Mouse (Mus musculus): ENCODE results near the gene Bud31.
"Not testable (repeated sequence)": the region's sequence is repeated elsewhere in the genome, so short reads cannot be mapped to it uniquely, and the experiment has no call there.

Bud31 gene

DNA sequence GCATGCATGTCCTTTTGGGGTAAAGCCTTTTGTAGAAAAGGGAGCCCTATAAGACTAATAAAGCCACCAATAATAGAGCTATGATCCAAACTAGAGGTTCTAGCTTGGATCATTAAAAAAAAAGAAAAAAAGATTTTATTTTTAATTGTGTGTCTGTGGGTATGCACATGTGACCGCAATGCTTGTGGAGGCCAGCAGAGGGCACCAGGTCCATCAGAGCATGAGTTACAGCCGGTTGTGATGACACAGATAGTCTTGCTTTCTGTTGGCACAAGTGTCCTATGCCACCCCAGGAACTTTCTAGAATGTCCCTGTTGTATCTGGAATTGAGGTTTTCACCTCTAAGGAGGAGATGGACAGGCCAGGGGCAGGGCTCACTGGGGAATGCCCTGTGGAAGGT lies 20.8 kb upstream of the Bud31 start:
- in situ Hi-C loops (cut with MboI; ENCODE audit: low pct_unique_long_range_greater_than_20kb in 1 of 2, low sequenced_read_pairs in 2 of 2, unreplicated experiment in 1 of 2): no loop called here

DNA sequence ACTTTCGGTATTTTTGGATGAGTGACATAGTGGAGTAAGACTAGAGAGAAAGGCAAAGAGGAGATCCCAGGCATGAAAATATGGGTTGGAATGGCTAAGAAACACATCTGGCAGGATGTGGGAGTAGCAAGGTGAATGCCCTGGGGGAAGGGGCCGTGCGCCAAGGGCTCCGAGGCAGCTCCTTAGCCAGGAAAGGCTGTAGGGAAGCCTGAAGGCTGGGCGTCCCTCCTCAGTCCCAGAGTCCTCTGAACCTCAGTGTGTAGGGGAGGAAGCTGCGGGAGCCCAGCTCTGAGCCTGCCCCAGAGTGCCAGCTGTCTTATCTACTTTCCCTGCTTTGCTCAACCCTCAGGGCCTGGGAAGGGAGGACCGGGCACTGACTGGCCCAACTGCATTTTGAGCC lies 19.2 kb upstream of the Bud31 start:
- in situ Hi-C loops (cut with MboI; ENCODE audit: low pct_unique_long_range_greater_than_20kb in 1 of 2, low sequenced_read_pairs in 2 of 2, unreplicated experiment in 1 of 2): no loop called here

GRCm38 (mm10) chr5:145123396-145123795 lies 16.8 kb upstream of the Bud31 start:
- in situ Hi-C loops (cut with MboI; ENCODE audit: low pct_unique_long_range_greater_than_20kb in 1 of 2, low sequenced_read_pairs in 2 of 2, unreplicated experiment in 1 of 2): no loop called here

DNA sequence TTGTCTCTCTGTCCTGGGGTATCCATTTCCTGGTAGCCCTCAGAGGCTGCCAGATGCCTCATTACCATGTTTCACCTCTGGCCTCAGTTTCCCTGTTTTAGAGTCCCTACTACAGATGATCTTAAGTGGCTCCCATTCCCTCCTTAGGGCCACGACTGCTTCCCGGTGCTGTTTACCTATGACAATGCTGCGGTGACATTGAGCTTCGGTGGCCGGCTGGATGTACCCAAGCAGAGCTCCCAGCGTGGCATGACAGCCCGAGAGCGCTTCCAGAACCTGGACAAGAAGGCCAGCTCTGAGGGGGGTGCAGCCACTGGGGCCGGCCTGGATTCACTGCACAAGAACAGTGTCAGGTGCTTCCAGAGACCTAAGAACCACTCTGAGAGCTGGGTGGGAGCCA lies 13.6 kb upstream of the Bud31 start:
- in situ Hi-C loops (cut with MboI; ENCODE audit: low pct_unique_long_range_greater_than_20kb in 1 of 2, low sequenced_read_pairs in 2 of 2, unreplicated experiment in 1 of 2): no loop called here

DNA sequence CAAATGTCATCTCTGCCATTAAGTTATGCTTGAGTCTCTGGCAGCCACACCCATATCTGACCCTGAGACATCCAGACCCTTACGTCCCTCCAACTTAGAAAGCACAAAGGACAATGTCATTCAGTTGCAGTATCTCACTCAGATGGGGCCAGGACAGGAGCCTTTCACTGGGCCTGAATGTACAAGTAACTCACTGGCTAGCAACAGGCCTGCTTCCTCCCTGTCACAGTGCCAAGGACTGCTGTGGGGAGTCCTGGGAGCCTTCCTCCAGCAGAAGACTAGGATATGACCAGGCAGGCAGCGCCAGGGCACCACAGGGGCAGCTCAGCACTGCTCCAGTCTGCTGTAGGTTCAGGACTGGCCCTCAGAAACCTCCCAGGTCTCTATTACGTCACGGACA lies 11.0 kb upstream of the Bud31 start:
- in situ Hi-C loops (cut with MboI; ENCODE audit: low pct_unique_long_range_greater_than_20kb in 1 of 2, low sequenced_read_pairs in 2 of 2, unreplicated experiment in 1 of 2): no loop called here

DNA sequence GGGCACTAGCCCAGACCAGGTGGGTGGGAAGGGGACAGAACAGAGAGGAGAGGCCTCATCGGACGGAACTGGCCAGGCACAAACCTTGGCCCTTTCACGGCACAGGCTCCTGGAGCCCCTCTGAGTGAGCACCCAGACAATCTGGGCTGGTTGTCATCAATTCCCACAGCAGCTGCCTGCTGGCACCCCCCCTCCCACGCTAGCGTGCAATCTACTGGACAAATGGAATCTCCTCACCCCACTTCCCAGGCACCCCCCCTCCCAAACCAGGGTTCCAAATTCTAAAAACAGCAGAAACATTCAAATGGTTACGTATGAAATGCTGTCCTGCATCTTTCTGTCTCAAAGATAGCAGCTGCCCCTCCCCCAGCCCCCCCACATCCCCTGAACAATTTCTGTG lies 10.4 kb upstream of the Bud31 start:
- in situ Hi-C loops (cut with MboI; ENCODE audit: low pct_unique_long_range_greater_than_20kb in 1 of 2, low sequenced_read_pairs in 2 of 2, unreplicated experiment in 1 of 2): not testable (repeated sequence)

GRCm38 (mm10) chr5:145130191-145130590 lies 10.0 kb upstream of the Bud31 start:
- in situ Hi-C loops (cut with MboI; ENCODE audit: low pct_unique_long_range_greater_than_20kb in 1 of 2, low sequenced_read_pairs in 2 of 2, unreplicated experiment in 1 of 2): no loop called here

GRCm38 (mm10) chr5:145130995-145131394 lies 9.2 kb upstream of the Bud31 start:
- in situ Hi-C loops (cut with MboI; ENCODE audit: low pct_unique_long_range_greater_than_20kb in 1 of 2, low sequenced_read_pairs in 2 of 2, unreplicated experiment in 1 of 2): no loop called here

DNA sequence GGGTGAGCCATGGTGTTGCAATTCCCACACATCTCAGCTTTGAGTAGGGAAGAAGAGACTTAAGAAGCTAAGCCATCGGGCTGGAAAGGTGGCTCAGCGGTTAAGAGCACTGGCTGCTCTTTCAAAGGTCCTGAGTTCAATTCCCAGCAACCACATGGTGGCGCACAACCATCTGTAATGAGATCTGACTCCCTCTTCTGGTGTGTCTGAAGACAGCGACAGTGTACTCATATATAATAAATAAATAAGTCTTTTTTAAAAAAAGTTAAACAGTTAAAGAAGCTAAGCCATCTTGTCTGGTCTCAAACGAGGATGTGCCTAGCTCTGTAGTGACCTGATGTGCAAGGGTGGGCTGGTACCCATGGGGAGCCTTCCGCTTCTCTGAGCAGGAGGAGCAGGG lies 6.9 kb upstream of the Bud31 start:
- in situ Hi-C loops (cut with MboI; ENCODE audit: low pct_unique_long_range_greater_than_20kb in 1 of 2, low sequenced_read_pairs in 2 of 2, unreplicated experiment in 1 of 2): not testable (repeated sequence)

DNA sequence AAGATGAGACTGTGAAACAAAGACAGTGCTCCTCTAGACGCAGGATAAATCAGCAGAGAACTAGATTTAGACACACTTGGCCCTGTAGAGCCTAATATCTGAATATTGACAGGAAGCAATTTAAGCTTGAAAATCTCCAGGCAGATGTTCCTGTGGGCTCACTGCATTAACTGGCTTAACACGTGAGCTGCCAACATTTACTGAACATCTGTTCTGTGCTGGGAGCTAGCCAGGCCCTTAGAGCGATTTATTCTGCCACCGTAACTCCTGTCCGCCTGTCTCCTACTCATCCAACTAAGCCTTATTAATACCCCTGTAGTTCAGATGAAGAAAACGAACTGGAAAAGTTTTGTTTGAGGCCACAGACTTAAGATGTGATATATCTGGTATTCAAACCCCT lies 1.3 kb upstream of the Bud31 start:
- in situ Hi-C loops (cut with MboI; ENCODE audit: low pct_unique_long_range_greater_than_20kb in 1 of 2, low sequenced_read_pairs in 2 of 2, unreplicated experiment in 1 of 2): no loop called here

GRCm38 (mm10) chr5:145140611-145141010 lies 449 bp downstream of the Bud31 start:
- in situ Hi-C loops (cut with MboI; ENCODE audit: low pct_unique_long_range_greater_than_20kb in 1 of 2, low sequenced_read_pairs in 2 of 2, unreplicated experiment in 1 of 2): no loop called here

DNA sequence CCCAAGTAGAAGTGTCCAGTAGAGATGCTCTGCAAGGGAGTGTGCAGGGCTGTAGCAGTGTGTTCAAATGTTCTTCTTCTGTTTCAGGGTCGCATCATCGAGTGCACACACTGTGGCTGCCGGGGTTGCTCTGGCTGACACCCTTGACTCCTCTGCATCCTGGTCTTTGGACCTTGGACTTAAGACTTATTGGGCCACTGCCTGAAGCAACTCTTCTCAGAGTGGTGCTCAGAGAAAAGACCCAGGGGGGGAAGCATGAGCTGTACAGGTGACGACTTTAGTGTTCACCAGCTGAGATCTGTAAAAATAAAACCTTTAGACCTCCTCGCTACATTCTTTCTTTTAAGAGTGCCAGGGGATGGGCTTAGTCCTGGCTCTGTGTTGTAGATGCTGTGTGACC lies 7.6 kb downstream of the Bud31 start:
- in situ Hi-C loops (cut with MboI; ENCODE audit: low pct_unique_long_range_greater_than_20kb in 1 of 2, low sequenced_read_pairs in 2 of 2, unreplicated experiment in 1 of 2): no loop called here

DNA sequence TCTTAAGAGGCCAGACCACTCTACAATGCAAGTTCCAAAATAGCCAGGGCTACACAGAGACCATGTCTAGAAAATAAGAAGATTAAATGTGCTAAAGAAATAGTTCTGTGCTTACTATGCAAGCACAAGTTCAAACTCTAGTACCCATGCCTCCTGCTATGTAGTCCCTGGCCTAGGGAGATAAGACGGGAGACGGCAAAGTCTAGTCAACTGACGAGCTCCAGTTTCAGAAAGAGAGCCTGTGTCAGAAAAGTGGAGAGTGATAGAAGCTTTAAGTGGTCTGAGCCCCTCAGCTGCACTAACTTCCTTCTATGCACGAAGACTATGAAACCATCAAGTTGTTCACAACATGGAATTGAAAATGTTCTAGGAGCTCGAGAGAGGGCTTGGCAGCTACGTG lies 9.1 kb downstream of the Bud31 start:
- in situ Hi-C loops (cut with MboI; ENCODE audit: low pct_unique_long_range_greater_than_20kb in 1 of 2, low sequenced_read_pairs in 2 of 2, unreplicated experiment in 1 of 2): no loop called here

- in situ Hi-C loops (cut with MboI; ENCODE audit: low pct_unique_long_range_greater_than_20kb in 1 of 2, low sequenced_read_pairs in 2 of 2, unreplicated experiment in 1 of 2): no loop called here
Measured at GRCm38 (mm10) chr5:145152690-145153089, 12.5 kb downstream of the Bud31 start.

DNA sequence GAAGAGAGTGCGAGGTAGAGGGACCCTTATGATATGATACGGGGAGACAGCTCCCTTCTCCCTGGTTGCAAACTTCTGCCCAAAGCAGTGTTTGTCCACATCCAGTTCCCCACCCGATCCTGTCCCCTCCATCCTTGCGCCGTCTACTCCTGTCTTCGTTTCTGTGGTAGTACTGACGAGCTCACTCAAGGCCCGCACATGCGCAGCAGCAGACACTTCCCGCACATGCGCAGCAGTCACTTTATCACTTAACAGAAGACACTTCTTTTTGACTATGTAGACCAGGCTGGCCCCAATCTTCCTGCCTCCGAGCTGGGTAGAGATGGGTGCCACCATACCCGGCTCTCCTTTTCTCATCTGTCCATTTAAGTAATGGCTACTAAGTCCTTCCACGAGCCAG lies 21.2 kb downstream of the Bud31 start:
- in situ Hi-C loops (cut with MboI; ENCODE audit: low pct_unique_long_range_greater_than_20kb in 1 of 2, low sequenced_read_pairs in 2 of 2, unreplicated experiment in 1 of 2): no loop called here

GRCm38 (mm10) chr5:145164710-145165109 lies 24.5 kb downstream of the Bud31 start:
- in situ Hi-C loops (cut with MboI; ENCODE audit: low pct_unique_long_range_greater_than_20kb in 1 of 2, low sequenced_read_pairs in 2 of 2, unreplicated experiment in 1 of 2): no loop called here

GRCm38 (mm10) chr5:145165184-145165583 lies 25.0 kb downstream of the Bud31 start:
- in situ Hi-C loops (cut with MboI; ENCODE audit: low pct_unique_long_range_greater_than_20kb in 1 of 2, low sequenced_read_pairs in 2 of 2, unreplicated experiment in 1 of 2): no loop called here

- in situ Hi-C loops (cut with MboI; ENCODE audit: low pct_unique_long_range_greater_than_20kb in 1 of 2, low sequenced_read_pairs in 2 of 2, unreplicated experiment in 1 of 2): no loop called here
Measured at GRCm38 (mm10) chr5:145166536-145167305, 26.6 kb downstream of the Bud31 start, which contains the start of the genes Ptcd1 and Cpsf4. Ptcd1 (minus strand) TSS chr5:145167108. Cpsf4 (plus strand) TSS chr5:145167213.

- in situ Hi-C loops (cut with MboI; ENCODE audit: low pct_unique_long_range_greater_than_20kb in 1 of 2, low sequenced_read_pairs in 2 of 2, unreplicated experiment in 1 of 2): no loop called here
Measured at GRCm38 (mm10) chr5:145167306-145167661, 27.1 kb downstream of the Bud31 start.

- in situ Hi-C loops (cut with MboI; ENCODE audit: low pct_unique_long_range_greater_than_20kb in 1 of 2, low sequenced_read_pairs in 2 of 2, unreplicated experiment in 1 of 2): no loop called here
Measured at GRCm38 (mm10) chr5:145178461-145178980, 38.4 kb downstream of the Bud31 start.
